Mouse (Mus musculus): ENCODE results near the gene Lin7c.

The Lin7c gene

GRCm38 (mm10) chr2:109942810-109943570 lies 52.3 kb downstream of the Lin7c start:
- peak; percentile 51 for DNase-seq (ENCODE audit: low read depth, low spot score)

DNA sequence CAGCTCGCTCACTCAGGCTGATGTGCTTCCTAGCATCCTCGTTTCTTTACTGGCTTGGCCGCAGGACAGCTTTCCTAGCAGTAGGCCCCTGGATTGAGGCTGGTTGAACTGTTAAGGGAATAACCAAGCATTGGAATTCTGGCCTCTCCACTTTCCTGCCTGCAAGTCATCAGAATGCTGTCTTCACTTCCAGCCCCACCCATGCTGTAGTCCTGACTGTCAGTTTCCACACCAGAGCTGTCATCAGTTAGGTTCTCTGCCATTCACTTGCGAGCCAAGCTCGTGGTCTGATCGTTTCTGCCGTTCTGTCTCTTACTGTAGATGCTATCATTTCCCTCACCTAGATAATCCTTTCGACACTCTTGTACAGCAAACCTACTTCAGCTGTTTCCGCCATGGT lies 54.3 kb downstream of the Lin7c start:
- no peak for DNase-seq (ENCODE audit: low read depth, low spot score)

DNA sequence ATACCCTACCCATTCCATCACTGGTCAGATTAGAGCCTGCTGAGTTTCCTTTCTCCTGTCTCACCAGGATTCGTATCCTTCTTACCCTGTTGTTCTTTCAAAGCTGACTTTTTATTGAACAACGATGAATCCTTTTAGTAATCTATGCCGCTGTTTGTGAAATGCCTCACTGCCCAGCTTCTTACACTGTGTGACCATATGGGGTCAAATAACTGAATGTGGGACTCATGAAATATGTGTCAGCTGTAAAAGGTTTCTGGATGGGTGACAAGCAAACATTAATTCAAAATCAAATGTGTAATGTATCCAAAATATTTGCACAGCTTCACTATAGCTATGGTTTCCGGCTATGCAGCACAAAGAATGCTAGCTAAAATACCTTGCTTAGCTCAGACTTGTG lies 54.9 kb downstream of the Lin7c start:
- no peak for DNase-seq (ENCODE audit: low read depth, low spot score)

DNA sequence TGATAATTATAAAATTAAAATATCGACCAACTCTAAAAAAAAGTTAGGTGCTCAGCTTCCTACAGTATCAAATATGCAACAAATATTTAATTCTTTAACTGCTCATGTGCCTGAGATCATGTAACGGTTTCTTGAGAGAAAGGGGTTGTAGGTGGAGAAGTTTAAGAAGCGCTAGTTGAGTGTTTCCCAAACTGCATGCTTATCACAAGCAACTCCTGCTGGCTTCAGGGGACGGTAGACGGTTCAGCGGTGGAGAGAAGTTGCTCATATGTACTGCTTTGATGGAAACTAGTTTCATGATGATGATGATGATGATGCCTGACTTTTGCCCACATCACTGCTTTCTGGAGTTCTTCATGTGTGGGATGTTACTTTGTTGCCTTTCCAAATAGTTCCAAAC lies 55.8 kb downstream of the Lin7c start:
- no peak for DNase-seq (ENCODE audit: low read depth, low spot score)

- DNase-seq (ENCODE audit: low read depth, low spot score): no peak
Measured at GRCm38 (mm10) chr2:109949519-109949918, 58.9 kb downstream of the Lin7c start.

DNA sequence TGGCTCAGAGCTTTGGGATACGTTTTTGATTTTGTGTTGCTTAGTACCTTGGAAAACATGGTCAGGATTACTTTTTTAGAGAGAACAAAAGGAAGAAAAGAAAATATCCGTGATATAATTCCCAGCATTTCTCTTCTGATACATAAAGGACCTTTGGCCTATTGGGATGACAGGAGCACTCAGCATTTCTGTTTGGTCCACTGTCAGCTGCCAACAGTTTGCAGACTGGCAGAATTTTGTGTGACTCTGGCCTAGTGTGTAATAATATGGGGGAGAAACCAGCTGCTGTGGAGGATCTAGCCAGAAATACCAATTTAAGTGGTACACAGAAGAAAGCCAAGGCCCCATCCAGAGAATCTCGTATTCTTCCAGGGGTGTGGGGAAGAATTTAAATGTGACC lies 59.7 kb downstream of the Lin7c start:
- no peak for DNase-seq (ENCODE audit: low read depth, low spot score)

All from telencephalon, adult 2 months (tissue).